Mouse (Mus musculus) monocyte, adult 5-6 weeks (primary cell): ENCODE data around the gene Olfr374. TPM values are rescaled to one million over a fixed set of nuclear protein-coding genes. Genes with fewer than 3 reads are reported as not detected.

Experiments used
- ATAC-seq: fragments of 153-309, 156-312 bp; replicated peaks from 2 replicates; pipeline ENCODE4 v1.8.0; 2017; ENCODE audit warnings: mild to moderate bottlenecking; ENCODE audit not compliant: low TSS enrichment, insufficient number of reproducible peaks, severe bottlenecking, poor library complexity, low FRiP score
- total RNA-seq: library from RNA; stranded (forward); fragments of 200-1000, 200-491, 200-594 nt; gene quantifications from 3 replicates; pipeline ENCODE4 v1.2.3, GENCODE M21; 2017

Gene Olfr374
- total RNA-seq, 1 experiment from 2014 or later = not detected

- ATAC-seq = peak; percentile 95
These were observed 54.2 kb downstream of the Olfr374 start, which contains the start of gene Rab8a for GRCm38 (mm10) chr8:72160707-72161697. Rab8a (plus strand) TSS chr8:72161200.

- ATAC-seq = no peak
These were observed 56.0 kb downstream of the Olfr374 start for GRCm38 (mm10) chr8:72162821-72163220.

Other genes starting within 250 kb of the Olfr374 start
- gene Zfp709, start 225.0 kb upstream of the Olfr374 start, total RNA-seq = 9.5 to 30.7 TPM (median 18.6 TPM) in 3 replicates
- 4.1 to 7.5 TPM (median 7.5 TPM) in 3 replicates for gene Zfp882, start 198.4 kb upstream of the Olfr374 start, total RNA-seq
- 17.3 to 28.3 TPM (median 20.4 TPM) in 3 replicates for gene Zfp617, start 198.4 kb upstream of the Olfr374 start, total RNA-seq
- gene Zfp961, start 156.0 kb upstream of the Olfr374 start, total RNA-seq = 14.6 to 36.2 TPM (median 26.4 TPM) in 3 replicates
- 153 to 273 TPM (median 260 TPM) in 3 replicates for gene Cyp4f18, start 97.4 kb upstream of the Olfr374 start, total RNA-seq
- gene Olfr372, start 65.8 kb upstream of the Olfr374 start, total RNA-seq = not detected in 3 replicates
- gene Olfr373, start 23.9 kb upstream of the Olfr374 start, total RNA-seq = not detected in 3 replicates
- gene Tpm4, start 27.9 kb downstream of the Olfr374 start, total RNA-seq = 902 to 973 TPM (median 947 TPM) in 3 replicates
- gene Rab8a, start 54.2 kb downstream of the Olfr374 start, total RNA-seq = 640 to 819 TPM (median 739 TPM) in 3 replicates
- 1.2 to 5.8 TPM (median 4.8 TPM) in 3 replicates for gene Hsh2d, start 82.6 kb downstream of the Olfr374 start, total RNA-seq
- 0.86 to 6.9 TPM (median 1.1 TPM) in 3 replicates for gene Cib3, start 105.8 kb downstream of the Olfr374 start, total RNA-seq
- not detected in 3 replicates for gene Gm11034, start 106.6 kb downstream of the Olfr374 start, total RNA-seq
- gene Fam32a, start 112.7 kb downstream of the Olfr374 start, total RNA-seq = 105 to 143 TPM (median 135 TPM) in 3 replicates
- gene Ap1m1, start 133.0 kb downstream of the Olfr374 start, total RNA-seq = 59.3 to 86.9 TPM (median 76.3 TPM) in 3 replicates
- gene Gm10282, start 198.2 kb downstream of the Olfr374 start, total RNA-seq = 1.5 to 3.3 TPM (median 3.1 TPM) in 3 replicates
- 183 to 225 TPM (median 194 TPM) in 3 replicates for gene Klf2, start 212.0 kb downstream of the Olfr374 start, total RNA-seq